Mouse (Mus musculus): ENCODE measurements around the gene Setdb1.

The Setdb1 gene

GRCm38 (mm10) chr3:95324454-95325144 is 32.4 kb downstream of the Setdb1 start:
- in situ Hi-C loops (cut with MboI; ENCODE audit: low pct_unique_long_range_greater_than_20kb in 1 of 2, low sequenced_read_pairs in 2 of 2, unreplicated experiment in 1 of 2): loop anchor here in 1 of 2 experiments (25.0 kb wide), 1 partner anchor 513 kb away; no protein-coding TSS in a partner anchor

- in situ Hi-C loops (cut with MboI; ENCODE audit: low pct_unique_long_range_greater_than_20kb in 1 of 2, low sequenced_read_pairs in 2 of 2, unreplicated experiment in 1 of 2): no loop called here
Measured at GRCm38 (mm10) chr3:95323429-95323828, 33.6 kb downstream of the Setdb1 start.

GRCm38 (mm10) chr3:95319701-95320625 is 37.0 kb downstream of the Setdb1 start:
- in situ Hi-C loops (cut with MboI; ENCODE audit: low pct_unique_long_range_greater_than_20kb in 1 of 2, low sequenced_read_pairs in 2 of 2, unreplicated experiment in 1 of 2): no loop called here

GRCm38 (mm10) chr3:95319110-95319509 is 37.9 kb downstream of the Setdb1 start:
- in situ Hi-C loops (cut with MboI; ENCODE audit: low pct_unique_long_range_greater_than_20kb in 1 of 2, low sequenced_read_pairs in 2 of 2, unreplicated experiment in 1 of 2): no loop called here

GRCm38 (mm10) chr3:95318548-95318947 is 38.5 kb downstream of the Setdb1 start:
- in situ Hi-C loops (cut with MboI; ENCODE audit: low pct_unique_long_range_greater_than_20kb in 1 of 2, low sequenced_read_pairs in 2 of 2, unreplicated experiment in 1 of 2): no loop called here

- in situ Hi-C loops (cut with MboI; ENCODE audit: low pct_unique_long_range_greater_than_20kb in 1 of 2, low sequenced_read_pairs in 2 of 2, unreplicated experiment in 1 of 2): no loop called here
Measured at GRCm38 (mm10) chr3:95317414-95318080, 39.5 kb downstream of the Setdb1 start.

GRCm38 (mm10) chr3:95315844-95316550 is 41.0 kb downstream of the Setdb1 start:
- in situ Hi-C loops (cut with MboI; ENCODE audit: low pct_unique_long_range_greater_than_20kb in 1 of 2, low sequenced_read_pairs in 2 of 2, unreplicated experiment in 1 of 2): no loop called here

- in situ Hi-C loops (cut with MboI; ENCODE audit: low pct_unique_long_range_greater_than_20kb in 1 of 2, low sequenced_read_pairs in 2 of 2, unreplicated experiment in 1 of 2): no loop called here
Measured at GRCm38 (mm10) chr3:95315094-95315843, 41.7 kb downstream of the Setdb1 start.

GRCm38 (mm10) chr3:95314486-95315093 is 42.4 kb downstream of the Setdb1 start, which contains the start of gene Cers2:
Gene Cers2, plus strand, starts transcription at chr3:95314791.
- in situ Hi-C loops (cut with MboI; ENCODE audit: low pct_unique_long_range_greater_than_20kb in 1 of 2, low sequenced_read_pairs in 2 of 2, unreplicated experiment in 1 of 2): no loop called here

- in situ Hi-C loops (cut with MboI; ENCODE audit: low pct_unique_long_range_greater_than_20kb in 1 of 2, low sequenced_read_pairs in 2 of 2, unreplicated experiment in 1 of 2): no loop called here
Measured at GRCm38 (mm10) chr3:95314075-95314474, 42.9 kb downstream of the Setdb1 start.

- in situ Hi-C loops (cut with MboI; ENCODE audit: low pct_unique_long_range_greater_than_20kb in 1 of 2, low sequenced_read_pairs in 2 of 2, unreplicated experiment in 1 of 2): no loop called here
Measured at GRCm38 (mm10) chr3:95313476-95313875, 43.5 kb downstream of the Setdb1 start.

- in situ Hi-C loops (cut with MboI; ENCODE audit: low pct_unique_long_range_greater_than_20kb in 1 of 2, low sequenced_read_pairs in 2 of 2, unreplicated experiment in 1 of 2): no loop called here
Measured at GRCm38 (mm10) chr3:95312623-95313022, 44.4 kb downstream of the Setdb1 start.

GRCm38 (mm10) chr3:95310968-95311882 is 45.8 kb downstream of the Setdb1 start:
- in situ Hi-C loops (cut with MboI; ENCODE audit: low pct_unique_long_range_greater_than_20kb in 1 of 2, low sequenced_read_pairs in 2 of 2, unreplicated experiment in 1 of 2): no loop called here

GRCm38 (mm10) chr3:95310496-95310895 is 46.5 kb downstream of the Setdb1 start:
- in situ Hi-C loops (cut with MboI; ENCODE audit: low pct_unique_long_range_greater_than_20kb in 1 of 2, low sequenced_read_pairs in 2 of 2, unreplicated experiment in 1 of 2): no loop called here

GRCm38 (mm10) chr3:95307100-95307499 is 49.9 kb downstream of the Setdb1 start, which contains the start of gene Anxa9:
Gene Anxa9, minus strand, starts transcription at chr3:95307176.
- in situ Hi-C loops (cut with MboI; ENCODE audit: low pct_unique_long_range_greater_than_20kb in 1 of 2, low sequenced_read_pairs in 2 of 2, unreplicated experiment in 1 of 2): loop anchor here in 1 of 2 experiments (10.0 kb wide), 1 partner anchor 98 kb away; the partner anchor contains the start of gene 4930558C23Rik

- in situ Hi-C loops (cut with MboI; ENCODE audit: low pct_unique_long_range_greater_than_20kb in 1 of 2, low sequenced_read_pairs in 2 of 2, unreplicated experiment in 1 of 2): loop anchor here in 1 of 2 experiments (10.0 kb wide), 1 partner anchor 99 kb away; the partner anchor contains the start of gene 4930558C23Rik
Measured at GRCm38 (mm10) chr3:95306244-95306643, 50.8 kb downstream of the Setdb1 start.
